Mouse (Mus musculus) T-helper 2 cell (primary cell): ENCODE measurements at regions not wholly inside any gene's neighbourhood (a gene's known extent, or its start where the extent isn't known, plus 50 kb on each side); places are given as distances from the start of the nearest gene placed in this dataset.

Experiments used
- in situ Hi-C: fragments of 300-600 bp; cut with MboI, MseI; formaldehyde crosslinking; loops from one replicate; pipeline ENCODE4 v1.15.1; 2025; ENCODE audit warnings: high pct_unique_total_duplicates

GRCm38 (mm10) chr2:131801212-131801611 lies 58.3 kb downstream of the Erv3 start:
- in situ Hi-C loops, result no loop called here

DNA sequence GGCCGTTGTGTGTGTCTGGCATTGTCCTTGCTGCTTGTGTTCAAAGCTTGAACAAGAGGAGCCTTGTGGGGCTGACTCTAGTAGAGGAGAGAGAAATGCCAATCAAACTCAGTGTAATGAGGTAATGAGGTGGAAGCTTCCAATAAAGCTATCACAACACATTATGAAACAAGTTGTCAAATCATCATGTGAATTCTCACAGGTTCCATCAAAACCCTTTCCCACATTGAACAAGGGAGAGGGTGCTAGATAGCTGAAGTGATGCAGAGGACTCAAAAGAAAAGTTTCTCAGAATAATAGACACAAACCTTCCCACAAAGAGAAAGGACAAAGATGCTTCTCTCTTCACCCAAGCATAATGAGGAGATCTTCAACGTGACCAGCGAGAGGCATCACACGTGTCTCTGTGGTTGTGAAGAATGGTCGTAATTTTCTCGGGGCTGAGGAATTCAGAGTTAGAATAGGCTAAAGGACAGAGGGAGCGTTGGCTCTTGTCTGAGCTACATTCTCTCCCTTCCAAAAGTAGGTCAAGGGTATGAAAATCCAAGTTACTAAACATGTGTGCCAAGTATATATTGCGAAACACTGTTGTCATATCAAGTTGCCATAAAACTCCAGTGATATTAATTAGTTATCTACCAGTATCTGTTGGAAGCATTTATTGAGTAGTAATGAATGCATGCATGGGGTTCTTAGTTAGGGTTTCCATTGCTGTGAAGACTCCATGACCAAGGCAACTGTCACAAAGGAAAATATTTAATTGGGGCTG lies 59.2 kb downstream of the Erv3 start:
- in situ Hi-C loops, result no loop called here

GRCm38 (mm10) chr2:131799486-131799885 lies 60.1 kb downstream of the Erv3 start:
- in situ Hi-C loops, result no loop called here

- in situ Hi-C loops, result no loop called here
Measured at GRCm38 (mm10) chr2:131797001-131797693, 62.4 kb downstream of the Erv3 start.

- in situ Hi-C loops, result no loop called here
Measured at GRCm38 (mm10) chr2:131775381-131775780, 84.2 kb downstream of the Erv3 start.

- in situ Hi-C loops, result no loop called here
Measured at GRCm38 (mm10) chr2:131773691-131774090, 85.9 kb downstream of the Erv3 start.

- in situ Hi-C loops, result no loop called here
Measured at GRCm38 (mm10) chr2:131772163-131772562, 87.4 kb downstream of the Erv3 start.

DNA sequence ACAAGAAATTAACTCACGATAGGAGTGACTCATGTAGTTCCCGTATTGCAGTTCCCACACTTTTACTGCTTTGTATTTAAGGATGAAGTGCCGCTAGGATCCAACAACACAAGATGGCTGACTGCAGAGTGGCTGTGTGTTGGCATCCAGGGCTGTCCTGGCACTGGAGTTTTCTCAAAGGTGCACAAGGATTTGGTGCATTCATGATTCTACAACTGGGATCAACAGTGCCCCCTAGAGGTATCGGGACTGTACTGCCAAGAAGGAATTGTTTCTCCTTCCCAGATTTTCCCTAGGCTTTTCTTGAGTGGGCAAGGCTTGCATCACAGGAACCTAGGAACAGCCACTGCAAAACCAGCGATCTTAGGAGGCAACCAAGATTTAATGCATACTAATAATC lies 88.7 kb downstream of the Erv3 start:
- in situ Hi-C loops, result no loop called here

DNA sequence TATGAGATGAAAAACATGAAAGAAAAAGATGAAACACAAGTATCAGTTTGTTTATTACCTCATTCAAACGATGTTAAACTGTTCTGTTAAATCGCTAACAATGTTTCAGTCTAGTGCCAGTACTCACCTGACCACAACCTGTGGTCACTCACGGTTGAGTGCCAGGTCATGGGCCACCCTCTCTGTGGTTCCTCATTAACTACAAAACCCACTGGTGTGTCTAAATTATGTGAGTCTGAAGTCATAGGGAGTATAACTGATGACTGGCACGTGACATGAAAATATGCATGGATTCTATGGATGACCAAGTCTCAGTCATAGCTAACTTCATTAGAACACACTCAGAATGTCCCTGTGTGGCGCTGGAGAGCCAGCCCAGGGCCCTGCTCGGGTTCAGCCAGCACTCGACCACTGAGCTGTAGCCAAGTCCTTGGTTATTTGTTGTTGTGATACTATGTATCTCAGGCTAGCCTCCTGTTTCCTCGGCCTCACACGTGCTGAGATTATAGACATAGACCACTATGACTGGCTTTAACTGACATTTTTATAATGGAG lies 89.8 kb downstream of the Erv3 start:
- in situ Hi-C loops, result no loop called here

GRCm38 (mm10) chr2:131766500-131766899 lies 93.0 kb downstream of the Erv3 start:
- in situ Hi-C loops, result no loop called here

GRCm38 (mm10) chr2:131761507-131761906 lies 98.0 kb downstream of the Erv3 start:
- in situ Hi-C loops, result no loop called here

DNA sequence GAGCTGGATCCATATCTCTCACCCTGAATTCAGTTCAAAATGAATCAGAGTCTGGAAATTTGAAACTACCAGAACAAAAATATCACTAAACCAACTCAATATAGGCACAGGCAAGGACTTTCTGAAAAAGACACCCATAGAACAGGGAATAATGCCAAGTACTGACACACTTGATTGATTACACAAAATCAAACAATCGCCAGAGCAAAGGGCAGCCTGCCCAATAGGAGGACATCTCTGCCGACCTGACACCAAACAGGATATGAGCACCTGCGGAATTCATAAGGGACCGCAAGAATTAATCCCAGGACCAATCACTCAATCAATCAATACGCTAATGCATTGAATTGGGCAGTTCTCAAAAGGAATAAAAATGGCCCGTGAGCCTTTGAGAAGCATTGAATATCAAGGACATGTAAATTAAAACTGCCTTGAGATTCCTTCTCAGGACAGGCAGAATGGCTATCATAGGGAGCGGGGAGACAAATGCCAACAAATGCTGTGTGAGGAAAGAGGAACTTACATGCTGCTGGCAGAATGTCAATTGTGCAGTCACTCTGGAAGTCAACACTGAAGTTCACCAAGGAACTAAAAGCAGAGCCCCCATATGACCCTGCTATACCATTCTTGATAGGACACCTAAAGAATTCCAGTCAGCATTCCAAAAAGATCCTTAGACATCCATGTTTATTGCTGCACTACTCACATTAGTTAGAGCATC lies 102.2 kb downstream of the Erv3 start:
- in situ Hi-C loops, result no loop called here

- in situ Hi-C loops, result no loop called here
Measured at GRCm38 (mm10) chr2:131755107-131755506, 104.4 kb downstream of the Erv3 start.

GRCm38 (mm10) chr2:131753436-131753835 lies 106.1 kb downstream of the Erv3 start:
- in situ Hi-C loops, result no loop called here

DNA sequence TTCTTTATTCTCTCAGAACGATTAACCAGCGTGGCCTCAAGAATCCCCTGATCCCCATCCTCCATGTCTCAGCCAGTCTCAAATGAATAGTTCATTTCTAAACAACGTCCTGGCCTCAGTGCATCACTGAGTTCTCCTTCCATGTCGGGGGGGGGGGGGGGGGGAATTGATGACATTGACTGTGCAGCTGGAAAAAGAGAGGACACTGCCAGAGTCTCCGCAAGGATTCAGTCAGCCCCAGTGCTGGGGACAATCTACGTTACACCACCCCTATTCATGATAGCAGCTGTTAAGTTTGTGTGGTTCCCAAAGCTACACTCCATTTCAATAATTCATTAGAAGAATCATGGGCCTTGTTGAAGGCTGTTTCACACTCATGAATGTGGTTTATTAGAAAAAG lies 108.9 kb downstream of the Erv3 start:
- in situ Hi-C loops, result no loop called here

GRCm38 (mm10) chr2:131750206-131750605 lies 109.3 kb downstream of the Erv3 start:
- in situ Hi-C loops, result no loop called here

DNA sequence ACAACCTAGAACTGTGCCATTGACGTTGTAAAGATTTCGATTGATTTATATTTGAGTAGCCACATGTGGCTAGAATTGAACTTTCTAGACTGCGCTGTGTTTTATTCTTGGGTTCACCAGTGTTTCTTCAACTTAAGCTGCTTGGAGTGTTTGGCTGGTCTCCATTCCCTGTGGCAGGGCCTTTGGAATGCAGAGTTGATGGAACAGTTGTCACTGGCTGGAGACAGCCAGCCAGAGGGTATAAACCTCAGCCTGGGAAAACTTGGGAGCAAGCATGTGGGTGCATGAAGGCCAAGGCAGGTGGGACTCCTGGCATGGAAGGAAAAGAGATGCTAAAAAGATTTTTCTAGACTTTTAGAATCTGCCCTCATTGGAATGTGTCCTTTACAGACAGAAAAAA lies 109.8 kb downstream of the Erv3 start:
- in situ Hi-C loops, result no loop called here

DNA sequence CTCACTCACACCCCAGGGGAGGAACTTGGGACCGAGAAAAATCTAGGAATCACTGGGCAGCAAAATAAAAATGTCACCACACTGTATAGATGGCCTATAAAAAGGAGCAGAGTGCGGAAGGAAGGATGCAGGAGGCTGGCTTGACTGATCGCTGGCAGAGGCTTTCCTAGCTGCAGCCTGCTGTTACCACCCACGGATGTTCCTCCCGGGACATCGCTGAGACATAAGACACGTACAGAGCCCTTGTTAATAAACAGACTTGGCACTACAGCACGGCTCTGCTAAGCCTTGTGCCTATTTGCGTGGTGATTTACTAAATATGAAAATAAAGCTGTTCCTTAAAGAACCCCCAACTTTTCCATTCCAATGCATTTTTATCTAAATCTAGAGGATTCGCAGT lies 110.8 kb downstream of the Erv3 start:
- in situ Hi-C loops, result no loop called here

- in situ Hi-C loops, result no loop called here
Measured at GRCm38 (mm10) chr2:131747707-131748106, 111.8 kb downstream of the Erv3 start.

- in situ Hi-C loops, result no loop called here
Measured at GRCm38 (mm10) chr2:131745381-131745895, 114.1 kb downstream of the Erv3 start.

GRCm38 (mm10) chr2:131744957-131745356 lies 114.6 kb downstream of the Erv3 start:
- in situ Hi-C loops, result no loop called here

GRCm38 (mm10) chr2:131740456-131740855 lies 119.1 kb downstream of the Erv3 start:
- in situ Hi-C loops, result no loop called here
